Mouse (Mus musculus) sigmoid colon, adult 10 weeks (tissue): ENCODE data around the gene Usp38. TPM values are rescaled to one million over a fixed set of nuclear protein-coding genes. Genes with fewer than 3 reads are reported as not detected.

ENCODE experiments used
- polyA plus RNA-seq: library from polyadenylated mRNA; stranded (reverse); fragments of 350-450 nt; fragmentation: Illumina TruSeq; extraction: RNeasy Lipid Tissue Mini Kit (QIAGEN cat#74804); gene quantifications from one replicate; pipeline ENCODE4 v1.2.3, GENCODE M21; 2014; ENCODE audit warnings: low read depth, low replicate concordance

The Usp38 gene
- polyA plus RNA-seq: 44.8 TPM

GRCm38 (mm10) chr8:81014789-81015699 is at the start of gene Usp38:
Usp38 (minus strand) TSS chr8:81014928.

Other genes starting within 250 kb of the Usp38 start
- 26.6 TPM for gene Gab1, start 134.4 kb downstream of the Usp38 start, polyA plus RNA-seq